Mouse (Mus musculus): ENCODE results near the gene Egfl6. TPM values are rescaled to one million over a fixed set of nuclear protein-coding genes. Genes with fewer than 3 reads are reported as not detected.

Gene Egfl6
- not detected in 2 replicates for total RNA-seq (2014; fragmentation: Nextera tagmentation)
- not detected in 2 replicates for total RNA-seq (2017)

DNA sequence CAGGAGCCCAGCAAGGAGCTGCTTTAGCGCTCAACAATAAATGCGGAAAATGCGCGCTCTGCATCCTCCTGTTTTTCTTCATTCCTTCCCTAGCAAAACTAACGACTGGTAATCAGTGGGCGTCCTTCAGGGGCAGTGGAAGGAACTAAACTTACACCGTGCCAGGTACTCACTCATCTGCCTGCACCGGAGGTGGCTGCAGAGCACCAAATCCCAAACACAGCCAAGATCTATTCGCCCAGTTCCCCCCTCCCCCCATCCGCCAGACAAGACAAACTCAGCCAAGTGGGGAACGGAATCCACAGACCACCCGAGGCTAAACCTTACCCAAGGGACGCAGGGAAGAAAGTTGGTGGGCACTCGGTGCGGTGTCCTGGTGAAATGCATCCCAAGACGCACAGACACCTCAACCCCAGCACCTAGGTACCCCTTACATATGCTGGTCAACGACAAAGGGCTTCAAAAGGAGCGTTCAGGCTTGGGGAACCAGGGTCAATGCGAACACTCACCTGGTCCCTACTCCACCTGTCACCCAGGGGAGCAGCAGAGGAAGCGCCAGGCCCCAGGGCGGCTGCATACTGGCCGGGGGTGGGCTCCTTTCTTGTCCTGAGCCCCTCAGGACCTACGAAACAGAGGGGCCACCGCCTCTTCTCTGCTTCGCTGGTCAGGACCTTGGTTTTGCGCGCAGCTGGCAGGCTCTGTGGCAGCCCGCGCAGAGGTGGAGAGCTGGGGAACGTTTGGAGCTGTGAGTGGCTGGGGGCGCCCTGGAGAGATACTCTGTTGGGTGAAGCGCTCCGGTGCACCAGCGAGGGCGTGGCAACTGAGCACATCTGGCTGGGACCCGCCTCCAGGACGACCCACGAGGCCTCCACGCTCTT, at the start of gene Egfl6:
TSS of gene Egfl6 (minus strand) at position 774 of the 878 bp plus-strand sequence.
- no peak for ATAC-seq (replicated peaks; ENCODE audit: low FRiP score, low TSS enrichment, poor library complexity, severe bottlenecking)

DNA sequence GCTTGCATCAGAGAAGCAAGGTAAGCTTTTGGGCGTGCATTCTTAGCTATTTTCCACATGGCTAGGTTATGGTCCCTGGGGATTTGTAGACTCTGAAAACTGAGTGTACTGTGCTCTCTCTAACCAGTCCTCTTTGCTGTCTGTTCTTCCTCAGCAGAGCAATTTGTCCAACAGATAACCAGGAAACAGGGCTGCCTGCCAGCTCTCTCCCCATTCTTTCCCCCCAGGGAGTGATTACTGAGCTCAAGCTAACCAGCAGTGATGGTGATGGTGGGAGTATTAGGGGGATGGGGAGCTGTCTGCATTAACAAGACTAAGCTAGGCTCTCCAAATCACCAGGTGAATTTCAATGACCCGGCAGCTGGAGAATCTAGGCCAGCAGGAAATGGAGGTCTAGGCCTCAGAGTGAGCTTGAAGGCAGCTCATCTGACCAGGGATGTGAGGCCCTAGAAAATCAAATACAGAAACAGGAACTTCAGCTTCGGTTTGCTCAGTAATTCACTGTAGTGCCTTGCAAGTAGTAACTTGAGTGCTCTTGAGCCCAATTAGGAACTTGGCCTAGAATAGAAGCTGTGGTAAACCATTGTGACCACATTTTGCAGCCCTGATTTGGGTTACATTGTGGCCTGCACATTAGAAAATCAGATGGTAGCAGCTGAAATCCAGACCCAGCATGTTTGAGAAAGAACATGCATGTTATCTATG, 41.5 kb upstream of the Egfl6 start:
- ATAC-seq (replicated peaks; ENCODE audit: low FRiP score, low TSS enrichment, poor library complexity, severe bottlenecking), result no peak

- no peak for ATAC-seq (replicated peaks; ENCODE audit: low FRiP score, low TSS enrichment, poor library complexity, severe bottlenecking)
Observed at GRCm38 (mm10) chrX:166626174-166626573, 40.7 kb upstream of the Egfl6 start.

GRCm38 (mm10) chrX:166623176-166623575, 37.7 kb upstream of the Egfl6 start:
- no peak for ATAC-seq (replicated peaks; ENCODE audit: low FRiP score, low TSS enrichment, poor library complexity, severe bottlenecking)

- ATAC-seq (replicated peaks; ENCODE audit: low FRiP score, low TSS enrichment, poor library complexity, severe bottlenecking), result no peak
Observed at GRCm38 (mm10) chrX:166621560-166622301, 36.2 kb upstream of the Egfl6 start.

GRCm38 (mm10) chrX:166620900-166621299, 35.4 kb upstream of the Egfl6 start:
- ATAC-seq (replicated peaks; ENCODE audit: low FRiP score, low TSS enrichment, poor library complexity, severe bottlenecking), result no peak

- ATAC-seq (replicated peaks; ENCODE audit: low FRiP score, low TSS enrichment, poor library complexity, severe bottlenecking), result no peak
Observed at GRCm38 (mm10) chrX:166619084-166619483, 33.6 kb upstream of the Egfl6 start.

- no peak for ATAC-seq (replicated peaks; ENCODE audit: low FRiP score, low TSS enrichment, poor library complexity, severe bottlenecking)
Observed at GRCm38 (mm10) chrX:166615191-166615590, 29.7 kb upstream of the Egfl6 start.

DNA sequence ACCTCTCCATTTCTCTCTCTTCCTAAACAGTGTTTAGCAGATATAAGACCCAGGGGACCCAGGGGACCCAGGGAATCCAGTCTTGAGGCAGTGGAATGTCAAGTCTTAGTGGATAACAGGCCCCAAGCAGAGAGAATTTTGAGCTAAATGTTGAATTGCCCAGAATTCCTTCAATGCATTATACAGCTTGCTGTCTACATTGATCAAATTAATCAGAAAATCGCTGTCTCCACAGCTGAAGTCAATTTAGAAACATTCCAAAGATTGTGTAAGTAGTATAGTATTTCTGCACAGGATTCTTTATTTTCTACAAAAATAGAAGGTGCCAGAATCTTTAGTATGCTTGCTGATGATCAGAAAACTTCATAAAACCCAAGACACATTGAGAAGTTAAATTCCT, 9.4 kb downstream of the Egfl6 start:
- no peak for ATAC-seq (replicated peaks; ENCODE audit: low FRiP score, low TSS enrichment, poor library complexity, severe bottlenecking)

GRCm38 (mm10) chrX:166565983-166566382, 19.5 kb downstream of the Egfl6 start:
- ATAC-seq (replicated peaks; ENCODE audit: low FRiP score, low TSS enrichment, poor library complexity, severe bottlenecking), result no peak

DNA sequence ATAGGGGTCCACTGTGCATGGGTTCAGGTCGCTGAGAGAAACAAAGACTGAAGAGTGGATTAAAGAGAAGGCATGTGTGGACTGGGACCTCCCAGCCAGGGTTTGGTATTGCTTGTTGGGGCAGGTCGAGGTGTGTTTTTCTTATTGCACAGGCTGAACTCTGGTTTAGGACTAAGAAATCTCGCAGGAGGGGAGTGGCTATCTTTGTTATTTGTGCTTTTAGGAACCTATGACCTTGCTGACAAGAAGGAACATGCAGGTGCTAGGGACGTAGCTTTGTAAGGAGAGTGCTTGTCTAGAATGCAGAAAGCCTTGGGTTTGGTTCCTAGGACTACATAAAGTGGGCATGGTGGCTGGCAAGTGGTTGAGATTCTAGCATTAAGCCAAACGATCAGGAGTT, 20.1 kb downstream of the Egfl6 start:
- no peak for ATAC-seq (replicated peaks; ENCODE audit: low FRiP score, low TSS enrichment, poor library complexity, severe bottlenecking)

- no peak for ATAC-seq (replicated peaks; ENCODE audit: low FRiP score, low TSS enrichment, poor library complexity, severe bottlenecking)
Observed at GRCm38 (mm10) chrX:166564900-166565299, 20.6 kb downstream of the Egfl6 start.

GRCm38 (mm10) chrX:166559333-166559732, 26.2 kb downstream of the Egfl6 start:
- no peak for ATAC-seq (replicated peaks; ENCODE audit: low FRiP score, low TSS enrichment, poor library complexity, severe bottlenecking)

GRCm38 (mm10) chrX:166552355-166552754, 33.2 kb downstream of the Egfl6 start:
- ATAC-seq (replicated peaks; ENCODE audit: low FRiP score, low TSS enrichment, poor library complexity, severe bottlenecking), result no peak

DNA sequence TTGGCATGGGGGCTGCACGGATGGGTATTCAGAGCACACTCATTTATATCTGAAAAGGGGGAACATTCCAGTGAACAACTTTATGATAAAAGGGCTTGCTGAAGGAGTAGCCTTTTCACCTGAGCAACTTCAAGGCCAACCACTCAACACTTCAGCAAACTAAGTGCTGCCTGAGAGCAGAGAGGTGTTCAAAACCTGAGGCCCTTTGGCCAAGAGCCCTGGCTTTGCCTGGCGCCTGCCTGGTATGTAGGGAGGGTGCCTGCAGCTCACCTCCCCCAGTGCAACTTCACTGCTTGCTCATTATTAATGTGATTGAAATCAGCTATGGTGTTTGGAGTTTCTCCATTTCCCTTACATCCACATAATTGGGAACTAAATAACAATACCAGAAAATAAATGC, 39.0 kb downstream of the Egfl6 start:
- no peak for ATAC-seq (replicated peaks; ENCODE audit: low FRiP score, low TSS enrichment, poor library complexity, severe bottlenecking)

DNA sequence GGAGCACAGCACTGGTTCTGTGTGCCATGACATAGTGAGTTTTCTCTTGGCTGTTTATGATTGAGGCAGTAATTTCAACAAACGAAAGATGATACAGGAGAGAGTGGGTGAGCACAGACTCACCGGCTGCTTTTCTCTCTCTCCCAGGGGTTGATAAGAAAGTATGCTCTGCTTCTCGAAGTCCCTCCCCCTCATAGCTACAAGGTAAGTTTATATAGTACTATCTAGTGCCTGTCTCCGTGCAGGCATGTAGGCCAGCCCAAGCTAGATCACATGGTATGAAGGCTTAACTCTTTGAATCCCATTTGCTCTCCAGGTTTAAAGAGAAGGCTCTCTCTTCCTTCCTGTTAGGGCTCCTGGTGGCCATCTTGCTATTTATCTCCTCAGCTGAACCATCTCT, 50.4 kb downstream of the Egfl6 start:
- no peak for ATAC-seq (replicated peaks; ENCODE audit: low FRiP score, low TSS enrichment, poor library complexity, severe bottlenecking)

- ATAC-seq (replicated peaks; ENCODE audit: low FRiP score, low TSS enrichment, poor library complexity, severe bottlenecking), result no peak
Observed at GRCm38 (mm10) chrX:166533432-166533831, 52.1 kb downstream of the Egfl6 start.

DNA sequence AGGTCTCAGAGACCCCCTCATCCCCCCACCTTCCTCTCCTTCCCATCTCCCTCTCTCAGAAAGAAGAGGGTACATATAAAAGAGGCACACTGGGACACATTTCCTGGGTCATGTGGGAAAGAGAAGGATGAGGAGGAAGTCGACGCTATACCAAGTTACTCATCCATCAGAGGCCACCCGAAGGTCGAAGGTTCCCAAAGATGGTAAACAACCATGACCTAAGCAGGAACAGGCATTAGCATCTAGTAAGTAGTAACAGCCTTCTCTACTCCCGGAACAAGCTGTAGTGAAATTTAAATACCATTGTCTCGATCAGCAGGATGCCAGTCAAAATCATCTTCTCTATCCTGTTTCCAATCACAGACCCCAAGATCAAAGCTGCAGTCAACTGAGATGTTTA, 53.8 kb downstream of the Egfl6 start:
- ATAC-seq (replicated peaks; ENCODE audit: low FRiP score, low TSS enrichment, poor library complexity, severe bottlenecking), result no peak

GRCm38 (mm10) chrX:166528126-166528525, 57.4 kb downstream of the Egfl6 start:
- no peak for ATAC-seq (replicated peaks; ENCODE audit: low FRiP score, low TSS enrichment, poor library complexity, severe bottlenecking)

All from megakaryocyte-erythroid progenitor cell, adult 5-6 weeks (primary cell).